Mouse (Mus musculus): ENCODE measurements around the gene Skiv2l.
"Not testable (repeated sequence)": the region's sequence is repeated elsewhere in the genome, so short reads cannot be mapped to it uniquely, and the experiment has no call there.

The Skiv2l gene

DNA sequence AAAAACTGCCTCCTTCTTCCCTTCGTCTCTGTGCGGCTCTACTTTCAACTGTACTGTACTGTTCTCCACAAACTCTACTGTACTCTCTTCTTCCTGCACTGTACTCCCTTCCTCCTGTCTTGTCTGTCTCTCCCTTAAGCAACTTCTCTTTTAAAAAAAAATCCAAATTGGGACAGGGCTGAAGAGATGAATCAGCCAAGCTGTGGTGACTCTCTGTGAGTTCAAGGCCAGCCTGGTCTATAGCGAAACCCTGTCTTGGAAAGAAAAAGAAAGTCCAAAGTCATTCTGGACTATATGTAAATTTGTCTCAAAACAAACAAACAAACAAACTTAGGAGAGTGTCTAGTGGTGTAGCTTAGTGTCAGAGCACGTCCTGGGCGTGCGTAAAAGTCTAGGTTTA lies 24.3 kb upstream of the Skiv2l start:
- DNase-seq (ENCODE audit: low spot score) = no peak

DNA sequence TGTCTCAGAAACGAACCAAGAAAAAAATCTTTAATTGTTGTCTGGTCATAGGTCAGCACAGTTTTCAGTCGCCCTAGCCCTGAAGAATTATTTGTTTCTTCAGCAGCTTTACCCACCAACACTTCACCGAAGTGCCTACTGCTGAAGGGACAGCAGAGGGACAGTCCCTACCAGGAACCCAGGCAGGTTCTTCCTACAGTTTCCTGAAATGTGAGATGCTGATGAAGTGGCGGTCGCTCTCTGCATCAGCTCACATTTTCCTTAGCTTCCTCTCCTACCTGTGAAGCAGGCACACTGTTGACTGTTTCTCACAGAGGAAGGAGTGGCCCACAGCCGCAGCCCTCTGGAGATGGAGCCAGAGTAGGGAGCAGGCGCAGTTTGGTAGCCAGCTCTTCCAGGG lies 16.0 kb upstream of the Skiv2l start:
- DNase-seq (ENCODE audit: low spot score) = no peak

DNA sequence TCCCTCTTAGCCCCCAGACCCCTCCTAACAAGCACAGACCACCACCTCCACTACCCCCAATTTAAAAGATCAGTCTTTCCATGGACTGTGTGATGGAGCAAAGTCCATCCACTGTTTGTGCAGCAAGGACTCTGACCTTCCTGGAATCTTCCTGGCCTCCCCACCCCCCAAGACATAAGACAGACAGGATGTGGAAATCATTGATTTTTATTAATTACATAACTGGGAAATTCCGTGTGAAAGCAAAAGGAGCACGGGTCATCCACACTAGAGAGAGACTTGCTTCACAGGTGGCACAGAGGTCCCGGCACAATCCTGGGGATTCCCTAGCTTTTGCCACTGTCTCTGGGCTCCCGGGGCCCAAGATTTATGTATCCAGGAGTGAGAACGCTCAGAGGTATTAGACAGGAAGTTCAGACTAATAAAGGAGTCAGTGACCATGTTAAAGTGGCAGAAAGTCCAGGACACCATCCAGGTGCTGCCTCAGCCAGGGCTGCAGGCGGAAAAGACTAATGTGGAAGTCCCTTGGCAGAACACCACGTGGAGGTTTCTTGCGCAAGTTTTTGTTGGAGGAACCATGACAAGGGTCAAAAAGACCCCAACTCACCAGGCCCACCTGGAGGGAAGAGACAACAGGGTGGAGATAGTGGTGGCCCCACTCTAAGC lies 12.5 kb upstream of the Skiv2l start, which contains the start of gene Cfb:
Cfb (minus strand) TSS at position 103 of the 666 bp plus-strand sequence.
- no peak for DNase-seq (ENCODE audit: low spot score)

DNA sequence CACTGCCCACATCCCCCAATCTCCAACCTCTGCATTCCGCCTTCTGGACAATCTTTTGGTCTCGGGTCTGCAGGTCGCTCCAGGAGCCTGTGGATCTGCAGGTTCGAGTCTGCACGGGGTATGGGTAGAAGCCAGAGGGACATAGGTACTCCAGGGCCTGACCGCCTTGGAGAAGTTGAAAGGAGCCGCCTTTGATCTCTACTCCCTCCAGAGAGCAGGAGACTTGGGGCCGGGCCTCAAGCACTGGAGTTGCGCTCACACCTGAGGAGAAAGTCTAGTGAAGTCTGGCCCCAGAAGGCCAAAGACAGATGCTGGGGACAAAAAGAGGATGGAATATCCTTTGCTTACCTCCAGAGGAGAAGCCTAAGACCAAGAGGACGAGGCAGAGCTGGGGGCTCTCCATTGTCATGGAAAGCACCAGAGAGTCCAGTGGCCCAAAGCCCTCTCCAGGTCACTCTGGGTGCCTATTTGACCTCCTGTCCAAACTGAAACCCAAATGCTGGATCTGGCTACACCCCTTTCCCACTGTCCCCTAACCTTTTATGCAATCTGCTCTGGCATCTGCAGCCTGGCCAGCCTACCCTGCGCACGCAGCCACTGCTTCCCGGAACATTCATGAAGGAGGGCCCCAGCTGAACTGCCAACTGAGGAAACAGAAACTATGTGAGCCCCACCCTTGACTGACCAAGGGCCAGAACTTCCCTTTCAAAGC lies 11.8 kb upstream of the Skiv2l start:
- no peak for DNase-seq (ENCODE audit: low spot score)

DNA sequence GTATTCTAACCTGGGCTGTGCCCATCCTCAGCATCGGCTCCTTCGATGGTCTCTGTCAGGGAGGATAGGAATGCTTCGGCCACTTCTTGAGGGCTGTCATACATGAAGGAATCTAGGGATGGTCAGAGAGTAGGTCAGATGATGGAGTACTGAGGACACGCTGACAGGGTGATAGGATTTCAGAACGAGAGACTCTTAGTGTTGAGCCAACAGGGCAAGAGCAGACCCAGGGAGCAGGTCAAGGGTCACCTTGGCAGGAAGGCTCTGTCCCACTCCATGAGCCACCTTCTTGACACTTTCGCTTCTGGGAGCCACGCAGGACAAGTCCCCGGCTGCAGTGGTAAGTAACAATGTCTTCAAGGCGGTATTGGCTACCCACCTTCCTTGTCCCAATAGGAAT lies 10.5 kb upstream of the Skiv2l start:
- DNase-seq (ENCODE audit: low spot score) = no peak

DNA sequence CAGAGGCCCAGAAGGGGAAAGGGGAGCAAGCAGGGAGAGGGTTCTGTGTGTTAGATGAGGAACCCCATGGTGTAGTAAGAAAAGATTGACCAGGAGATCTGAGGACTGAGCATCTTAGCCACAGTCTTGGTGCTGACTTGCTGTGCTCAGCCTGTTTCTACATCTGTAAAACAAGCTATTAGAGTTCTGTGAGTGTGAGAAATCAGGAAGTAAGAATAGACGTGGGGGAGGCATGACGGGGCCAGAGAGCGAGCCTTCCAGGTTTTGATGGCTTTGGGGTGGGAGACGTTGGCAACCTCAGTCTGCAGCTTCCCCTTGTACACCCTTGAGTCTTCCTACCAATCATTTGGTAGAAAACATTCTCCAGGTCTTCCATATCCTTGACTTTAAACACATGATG lies 8.7 kb upstream of the Skiv2l start:
- DNase-seq (ENCODE audit: low spot score) = no peak

DNA sequence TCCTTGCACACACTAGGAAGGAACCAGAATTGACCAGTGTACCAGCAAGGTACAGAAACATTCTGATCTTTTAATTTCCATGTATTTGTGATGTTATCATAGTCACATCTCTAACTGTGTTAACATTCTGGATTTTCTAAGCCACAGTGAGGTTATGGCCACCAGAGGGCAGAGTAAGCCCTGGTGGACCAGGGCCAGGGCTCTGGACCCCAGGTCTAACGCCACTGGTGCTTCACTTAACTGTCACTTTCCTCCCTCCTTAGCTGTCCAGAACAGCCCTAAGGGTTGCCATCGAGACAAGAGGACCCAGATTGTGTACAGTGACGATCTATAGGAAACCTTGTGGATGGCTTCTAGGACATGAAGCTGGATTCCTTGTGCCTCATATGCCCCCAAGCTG lies 5.8 kb upstream of the Skiv2l start:
- no peak for DNase-seq (ENCODE audit: low spot score)

DNA sequence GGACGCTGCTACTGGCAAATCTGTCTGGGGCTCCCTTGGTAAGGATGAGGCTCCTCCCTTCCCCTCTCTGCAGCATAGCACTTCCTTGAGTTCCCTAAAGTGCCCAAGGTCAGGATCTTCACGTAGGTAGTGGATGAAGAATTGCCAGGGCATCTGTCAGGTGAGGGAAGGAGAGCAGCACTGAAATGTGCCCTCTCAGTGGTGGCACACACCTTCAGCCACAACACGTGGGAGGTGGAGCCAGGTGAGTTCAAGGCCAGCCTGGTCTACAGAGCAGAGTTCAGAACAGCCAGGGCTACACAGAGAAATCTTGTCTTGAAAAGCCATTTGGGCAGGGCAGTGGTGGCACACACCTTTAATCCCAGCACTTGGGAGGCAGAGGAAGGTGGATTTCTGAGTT lies 4.8 kb upstream of the Skiv2l start:
- DNase-seq (ENCODE audit: low spot score) = no peak

DNA sequence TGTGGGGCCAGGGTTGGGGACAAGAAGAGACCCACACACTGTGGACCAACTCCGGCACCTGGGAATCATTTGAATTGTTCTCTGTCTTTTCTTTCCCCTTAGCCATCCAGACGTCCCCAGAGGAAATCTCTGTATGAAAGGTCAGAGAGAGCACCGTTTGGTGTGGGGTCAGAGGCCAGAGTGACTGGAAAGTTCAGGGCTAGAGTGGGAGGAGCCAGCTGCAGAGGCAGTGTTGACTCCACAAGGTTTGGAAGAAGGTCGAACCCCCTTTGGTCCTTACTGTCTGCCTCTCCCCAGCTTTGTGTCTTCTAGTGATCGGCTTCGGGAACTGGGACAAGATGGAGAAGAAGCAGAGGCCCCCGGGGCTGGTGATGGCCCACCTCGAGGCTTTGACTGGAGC lies 3.5 kb upstream of the Skiv2l start:
- no peak for DNase-seq (ENCODE audit: low spot score)

DNA sequence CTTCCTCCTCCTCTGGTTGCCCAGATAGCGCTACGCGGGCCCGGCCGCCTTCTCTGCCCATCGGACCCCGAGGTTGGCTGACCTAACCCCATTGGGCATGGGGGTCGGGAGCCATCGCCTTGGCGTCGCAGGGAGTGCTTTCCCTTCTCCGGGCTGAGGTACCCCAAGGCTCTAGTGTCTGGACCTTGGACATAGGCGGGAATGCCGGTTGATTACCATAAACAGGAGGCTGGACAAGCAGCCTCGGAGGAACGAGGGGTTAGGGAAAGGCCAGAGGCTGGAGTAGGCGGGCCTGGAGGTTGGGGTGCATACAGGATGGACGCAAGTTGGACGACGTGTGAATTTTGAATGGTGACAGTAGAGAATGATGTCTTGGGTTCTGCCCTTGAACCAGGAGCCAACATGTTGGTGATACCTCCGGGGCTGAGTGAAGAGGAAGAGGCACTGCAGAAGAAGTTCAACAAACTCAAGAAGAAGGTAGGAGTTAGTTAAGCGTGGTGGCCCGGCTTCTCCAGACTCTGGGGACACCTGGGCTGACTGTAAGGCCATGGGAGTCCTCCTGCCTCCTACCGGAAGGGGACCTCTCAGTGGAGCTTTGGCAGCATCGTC lies 611 bp upstream of the Skiv2l start:
- no peak for DNase-seq (ENCODE audit: low spot score)

DNA sequence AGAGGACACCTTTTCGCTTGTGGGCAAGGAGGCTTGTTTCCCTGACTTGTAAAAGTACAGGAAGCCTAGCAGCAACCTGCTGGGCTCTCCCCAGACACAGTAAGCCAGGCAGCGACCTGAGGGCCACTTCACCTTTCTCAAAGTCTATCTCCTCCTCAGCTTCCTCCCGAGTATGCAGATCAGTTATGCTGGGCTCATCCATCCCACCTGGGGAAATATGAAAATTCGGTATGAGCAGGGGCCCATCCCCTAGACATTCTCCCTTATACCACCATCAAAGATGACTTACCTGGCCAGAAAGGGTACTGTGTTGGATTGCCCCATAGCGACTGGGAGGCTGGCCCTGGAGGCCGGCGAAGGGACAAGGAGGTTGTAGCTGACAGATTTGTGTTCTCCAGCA lies 2.4 kb downstream of the Skiv2l start:
- no peak for DNase-seq (ENCODE audit: low spot score)

DNA sequence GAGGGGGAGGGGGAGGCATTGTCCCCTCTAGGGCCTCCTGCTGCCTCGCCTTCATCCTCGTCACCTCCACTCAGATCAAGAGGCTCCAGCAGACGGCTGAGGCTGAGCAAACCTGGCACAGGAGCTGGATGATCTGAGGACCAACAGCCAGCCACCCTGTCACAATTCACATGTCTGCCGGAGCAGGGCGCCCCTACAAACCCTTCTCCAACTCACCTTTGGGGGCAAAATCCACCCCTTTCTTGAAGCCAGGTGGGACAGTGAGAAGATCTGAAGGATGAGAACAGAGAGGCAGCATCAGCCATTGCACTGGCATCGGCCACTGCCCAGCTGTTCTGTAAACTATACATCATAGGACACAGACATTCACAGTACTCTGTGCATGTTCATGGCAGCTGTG lies 2.8 kb downstream of the Skiv2l start:
- no peak for DNase-seq (ENCODE audit: low spot score)

DNA sequence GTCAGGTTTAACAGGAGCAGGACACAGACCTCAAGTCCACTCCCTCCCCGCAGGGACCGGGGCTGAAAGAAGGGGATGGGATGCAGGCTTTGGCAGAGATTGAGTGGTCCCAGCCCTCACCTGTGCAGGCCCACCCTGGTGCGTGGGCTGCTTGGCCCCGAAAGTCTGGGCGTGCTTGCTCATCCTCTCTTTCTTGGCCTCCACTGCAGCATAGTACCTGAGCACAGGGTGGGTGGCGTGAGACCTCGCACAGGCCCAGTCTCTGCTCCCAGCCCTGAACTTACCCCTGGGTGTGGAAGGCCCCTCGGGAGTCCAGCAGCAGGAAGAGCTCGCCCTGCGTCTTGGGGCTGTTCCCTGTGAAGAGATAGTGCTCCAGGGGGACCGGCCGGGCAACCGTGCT lies 5.1 kb downstream of the Skiv2l start:
- no peak for DNase-seq (ENCODE audit: low spot score)

DNA sequence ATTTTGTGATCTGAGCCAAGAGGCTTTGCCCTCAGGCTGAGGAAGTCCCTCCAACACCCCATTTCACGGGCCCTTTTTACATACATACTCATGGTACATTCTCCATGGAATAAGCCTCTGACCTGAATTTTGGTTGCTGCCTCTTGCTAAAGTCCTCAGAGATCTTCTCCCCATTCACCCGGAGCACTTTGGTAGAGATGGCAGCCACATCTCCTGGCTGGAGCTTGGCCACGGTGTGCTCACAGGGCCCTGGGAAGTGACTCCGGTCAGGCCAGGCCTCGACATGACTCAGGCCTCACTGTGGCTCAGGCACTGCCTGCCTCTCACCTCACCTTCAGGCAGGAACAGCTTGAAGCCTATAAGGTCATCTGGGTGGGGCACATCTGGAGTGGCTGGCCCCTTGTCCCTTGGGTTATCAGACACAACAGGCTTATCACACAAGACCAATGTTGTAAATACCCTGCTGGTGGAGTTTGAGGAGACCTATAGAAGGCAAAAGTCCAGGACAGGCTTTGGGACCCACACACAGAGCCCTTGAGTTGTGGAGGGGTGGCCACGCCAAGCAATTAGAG lies 9.2 kb downstream of the Skiv2l start:
- DNase-seq (ENCODE audit: low spot score) = no peak

DNA sequence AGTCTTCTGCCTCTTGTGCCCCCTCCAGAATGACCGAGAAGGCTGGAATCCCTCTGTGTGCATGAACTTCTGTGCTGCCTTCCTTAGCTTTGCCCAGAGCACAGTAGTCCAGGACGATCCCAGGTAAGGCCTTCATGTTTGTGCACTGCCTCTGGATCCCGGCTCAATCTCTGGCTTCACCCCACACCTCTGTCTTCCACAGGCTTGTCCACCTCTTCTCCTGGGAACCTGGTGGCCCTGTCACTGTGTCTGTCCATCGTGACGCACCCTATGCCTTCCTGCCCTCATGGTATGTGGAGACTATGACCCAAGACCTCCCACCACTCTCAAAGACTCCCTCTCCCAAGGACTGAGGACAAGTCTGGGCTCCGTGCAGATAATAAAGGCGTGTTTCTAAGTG lies 11.2 kb downstream of the Skiv2l start:
- no peak for DNase-seq (ENCODE audit: low spot score)

DNA sequence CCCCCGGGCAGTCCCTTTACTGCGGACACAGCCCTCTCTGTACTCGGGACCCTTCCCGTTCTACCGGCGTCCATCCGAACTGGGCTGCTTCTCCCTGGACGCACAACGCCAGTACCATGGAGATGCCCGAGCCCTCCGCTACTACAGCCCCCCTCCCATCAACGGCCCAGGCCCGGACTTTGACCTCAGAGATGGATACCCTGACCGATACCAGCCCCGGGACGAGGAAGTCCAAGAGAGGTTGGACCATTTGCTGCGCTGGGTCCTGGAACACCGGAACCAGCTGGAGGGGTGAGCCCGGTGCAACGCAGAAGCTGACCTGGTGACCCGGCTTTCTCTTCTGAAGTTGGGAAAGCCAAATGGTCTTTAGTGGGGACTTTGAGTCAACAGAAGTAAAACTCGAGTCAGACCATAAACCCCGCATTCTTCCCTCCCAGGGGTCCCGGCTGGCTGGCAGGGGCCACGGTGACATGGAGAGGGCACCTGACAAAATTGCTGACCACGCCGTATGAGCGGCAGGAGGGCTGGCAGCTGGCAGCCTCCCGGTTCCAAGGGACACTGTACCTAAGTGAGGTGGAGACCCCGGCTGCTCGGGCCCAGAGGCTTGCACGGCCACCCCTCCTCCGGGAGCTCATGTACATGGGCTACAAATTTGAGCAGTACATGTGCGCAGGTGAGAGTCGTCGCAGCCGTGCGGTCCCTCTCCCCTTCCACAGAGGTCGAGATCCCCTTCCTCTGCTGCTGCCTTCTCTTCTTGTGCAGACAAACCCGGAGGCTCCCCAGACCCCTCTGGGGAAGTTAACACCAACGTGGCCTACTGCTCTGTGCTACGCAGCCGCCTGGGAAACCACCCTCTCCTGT lies 12.3 kb downstream of the Skiv2l start:
- DNase-seq (ENCODE audit: low spot score) = no peak

DNA sequence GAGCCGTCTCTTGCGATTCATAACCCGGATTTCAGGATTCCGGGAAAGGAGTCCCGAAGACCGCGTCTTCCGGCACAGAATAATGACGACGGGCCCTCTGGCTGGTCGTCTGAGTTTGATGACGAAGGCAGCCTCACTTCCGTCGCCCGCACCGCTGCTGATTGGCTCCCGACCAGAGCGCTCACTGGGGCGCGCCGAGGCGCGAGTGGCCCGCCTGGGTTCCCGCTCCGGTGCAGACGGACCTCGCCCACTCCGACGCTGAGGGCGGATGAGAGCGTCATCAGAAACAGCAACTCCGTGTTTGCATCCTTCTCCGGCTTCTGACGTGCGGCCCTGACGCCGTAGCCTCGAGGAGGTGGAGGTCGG lies 13.2 kb downstream of the Skiv2l start, which contains the start of the genes Stk19 and Dxo:
Stk19 (minus strand) TSS at position 90 of the 366 bp plus-strand sequence.
Dxo (plus strand) TSS at position 164 of the 366 bp plus-strand sequence.
- peak; percentile 94 for DNase-seq (ENCODE audit: low spot score)

DNA sequence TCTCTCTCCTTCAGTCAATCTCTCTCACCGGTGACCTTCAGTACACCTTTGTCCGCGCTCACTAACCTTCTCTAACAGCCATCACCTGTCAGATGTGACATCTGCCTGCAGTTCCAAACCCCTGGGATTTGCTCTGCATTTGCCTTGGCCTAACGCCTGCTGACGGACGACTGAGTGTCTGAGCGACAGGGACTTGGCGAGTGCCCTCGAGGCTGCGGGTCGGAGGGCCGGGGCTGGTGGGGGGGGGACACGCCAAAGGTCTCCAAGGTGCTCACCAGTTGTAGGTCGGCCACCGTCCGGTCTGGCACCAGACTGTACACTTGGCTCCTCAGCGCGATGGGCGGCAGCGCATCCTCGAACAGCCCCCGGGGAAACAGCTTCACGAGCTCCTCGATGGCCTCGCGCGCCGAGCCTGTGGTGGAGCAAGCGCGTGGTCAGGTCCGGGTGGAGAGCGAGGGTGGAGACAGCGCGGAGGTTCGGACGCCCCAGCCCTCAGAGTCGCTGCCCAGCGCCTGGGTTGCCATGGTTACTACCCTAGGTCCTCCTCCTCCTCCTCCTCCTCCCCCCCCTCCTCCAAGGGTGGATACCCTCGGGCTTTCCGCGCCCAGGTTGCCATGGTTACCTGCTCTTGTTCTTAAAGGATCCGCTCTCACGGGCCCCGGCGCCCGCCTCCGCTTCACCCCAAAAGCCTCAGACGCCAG lies 13.7 kb downstream of the Skiv2l start:
- DNase-seq (ENCODE audit: low spot score) = no peak

DNA sequence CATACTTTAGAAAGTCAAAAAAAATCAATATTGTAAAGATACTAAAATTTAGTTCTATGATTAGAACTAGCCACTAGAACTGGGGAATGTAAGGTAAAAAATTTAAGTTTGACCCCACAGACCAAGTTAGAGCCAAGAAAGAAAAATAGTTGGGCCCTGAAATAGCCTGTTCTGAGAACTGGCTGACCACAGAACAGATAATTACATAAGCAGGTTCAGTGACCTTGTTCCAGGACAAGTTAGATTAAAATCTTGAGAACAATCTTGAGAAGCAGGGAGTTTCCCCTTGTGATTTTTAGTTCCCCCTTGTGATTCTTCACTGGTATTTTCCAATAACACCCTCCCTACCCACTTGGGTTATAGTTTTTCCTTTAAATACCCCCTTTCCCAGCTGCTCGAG lies 19.2 kb downstream of the Skiv2l start:
- not testable (repeated sequence) for DNase-seq (ENCODE audit: low spot score)

DNA sequence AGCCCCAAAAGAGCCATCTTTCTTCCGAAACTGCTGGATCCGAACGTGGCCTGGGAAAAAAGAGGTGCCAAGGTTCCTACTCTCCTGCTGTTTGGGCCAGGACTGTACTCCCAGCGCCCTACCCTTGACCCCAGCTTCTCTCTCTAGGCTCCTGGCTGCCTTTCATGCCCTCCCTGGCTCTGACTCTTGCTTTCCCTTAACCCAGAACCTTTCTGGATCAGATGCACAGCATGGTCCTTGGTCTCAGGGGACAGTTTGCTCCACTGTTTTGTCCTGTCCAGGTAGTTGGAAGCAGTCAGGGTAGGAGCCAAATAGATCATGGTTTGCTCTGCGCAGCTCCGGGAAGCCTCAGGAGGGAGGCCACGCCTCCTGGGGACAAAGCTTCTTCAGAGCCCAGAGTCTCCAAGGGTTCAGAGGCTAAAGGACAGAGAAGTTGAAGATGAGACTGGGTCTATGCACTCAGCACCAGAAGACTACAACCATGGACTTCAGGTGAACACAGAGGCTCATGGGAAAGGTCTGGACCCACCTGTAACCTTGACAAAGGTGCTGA lies 35.1 kb downstream of the Skiv2l start:
- DNase-seq (ENCODE audit: low spot score) = no peak

DNA sequence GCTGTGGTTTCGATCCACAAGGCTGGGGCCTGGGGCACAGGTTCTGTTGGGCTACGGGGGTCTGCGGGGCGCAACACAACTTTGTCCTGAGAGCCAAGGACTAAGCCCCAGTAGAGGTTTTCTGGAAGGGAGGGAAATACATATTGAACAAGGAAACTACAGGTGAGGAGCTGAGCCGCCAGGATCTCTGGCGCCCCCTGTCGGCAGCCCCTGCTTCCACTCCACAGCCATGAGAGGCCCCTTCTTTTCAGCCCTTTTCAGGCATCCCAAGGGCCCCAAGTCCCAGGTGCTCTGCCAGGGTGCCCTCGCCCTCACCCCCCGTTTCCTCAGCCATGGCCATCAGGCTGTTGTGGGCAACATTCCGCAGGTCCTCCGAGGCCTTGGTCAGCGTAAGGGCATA lies 36.3 kb downstream of the Skiv2l start:
- not testable (repeated sequence) for DNase-seq (ENCODE audit: low spot score)

All from left cerebral cortex, adult 11 months (tissue).